25 mouse cellular contexts compared by ENCODE assay signal in the genomic region with DNA sequence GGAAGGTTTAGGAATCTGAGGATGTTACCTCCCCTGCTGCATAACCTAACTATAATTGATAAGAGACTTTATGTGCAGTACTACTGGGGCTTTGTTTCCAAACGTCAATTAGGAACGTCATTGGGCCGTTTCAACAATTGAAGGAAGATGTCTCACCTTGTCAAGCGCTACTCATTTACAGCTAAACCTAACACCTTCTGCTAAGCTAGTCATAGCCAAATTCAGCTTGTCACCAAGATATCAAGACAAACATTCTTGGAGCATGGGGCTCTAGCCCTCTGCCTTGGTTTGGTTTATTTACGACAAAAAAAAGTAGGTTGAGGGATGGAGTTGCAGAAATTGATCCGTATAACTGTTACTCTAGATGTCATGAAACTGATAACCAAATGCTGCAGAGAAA.
"Had no signal": no experiment of that assay in that cellular context is flagged by ENCODE, and none has a peak within 500 bp of the region (broad histone marks: within the 10 kb centered on the region; RNA-seq: fewer than 3 reads in every experiment).

No protein-coding gene starts in this region.

- H3K4me3 ChIP-seq: heart, embryonic 10.5 days; heart, embryonic 12.5 days; hindbrain, embryonic 10.5 days; hindbrain, embryonic 12.5 days; intestine, embryonic 15.5 days; layer of hippocampus, adult 2 months; left cerebral cortex, adult 2 months; limb, embryonic 13.5 days; limb, embryonic 15.5 days; liver, embryonic 12.5 days had no signal

- DNase-seq: gastrocnemius, postnatal 25 days; heart, adult 18-20 months; heart, postnatal 10 days; heart, postnatal 4 days; kidney, adult 18-20 months; kidney, adult 8-10 months; kidney, postnatal 10 days; kidney, postnatal 25 days; kidney, postnatal 4 days; left cerebral cortex, postnatal 4 days had no signal

- H3K36me3 ChIP-seq: hindbrain, embryonic 10.5 days; intestine, embryonic 15.5 days; limb, embryonic 15.5 days; liver, embryonic 12.5 days had no signal

- H3K4me1 ChIP-seq: heart, embryonic 10.5 days; intestine, embryonic 15.5 days; limb, embryonic 15.5 days; liver, embryonic 12.5 days had no signal

- H3K9me3 ChIP-seq: heart, embryonic 10.5 days; heart, embryonic 12.5 days; hindbrain, embryonic 10.5 days; hindbrain, embryonic 12.5 days; intestine, embryonic 15.5 days; limb, embryonic 13.5 days; limb, embryonic 15.5 days; liver, embryonic 12.5 days had no signal

- H3K27me3 ChIP-seq: heart, embryonic 12.5 days; hindbrain, embryonic 12.5 days; intestine, embryonic 15.5 days; limb, embryonic 13.5 days; limb, embryonic 15.5 days; liver, embryonic 12.5 days had no signal

- H3K27ac ChIP-seq: heart, embryonic 10.5 days; hindbrain, embryonic 10.5 days; hindbrain, embryonic 12.5 days; hindbrain, embryonic 14.5 days; intestine, embryonic 15.5 days; layer of hippocampus, adult 2 months; left cerebral cortex, adult 2 months; limb, embryonic 13.5 days; limb, embryonic 15.5 days; liver, embryonic 12.5 days; liver, embryonic 14.5 days had no signal

- H3K9ac ChIP-seq: heart, embryonic 12.5 days; hindbrain, embryonic 12.5 days; hindbrain, embryonic 14.5 days; intestine, embryonic 15.5 days; limb, embryonic 13.5 days; limb, embryonic 15.5 days; liver, embryonic 12.5 days; liver, embryonic 14.5 days had no signal

- ATAC-seq: hindbrain, embryonic 16.5 days; inflammation-experienced regulatory T-cells, adult 6 months; intestine, embryonic 15.5 days; intestine, postnatal 0 days; liver, embryonic 12.5 days had no signal

- H3K4me2 ChIP-seq: heart, embryonic 12.5 days; hindbrain, embryonic 12.5 days; hindbrain, embryonic 14.5 days; intestine, embryonic 15.5 days; limb, embryonic 13.5 days; limb, embryonic 15.5 days; liver, embryonic 12.5 days had no signal
